Mouse (Mus musculus): ENCODE data around the gene Mrpl27. TPM values are rescaled to one million over a fixed set of nuclear protein-coding genes. Genes with fewer than 3 reads are reported as not detected.
A peak's percentile ranks its signal among the peaks of the same experiment; 100 is the strongest.
"Not testable (repeated sequence)": the region's sequence is repeated elsewhere in the genome, so short reads cannot be mapped to it uniquely, and the experiment has no call there.

The Mrpl27 gene
- polyA plus RNA-seq, 1 experiment from 2014 or later = 138 TPM

- Histone ChIP-seq H3K4me1 (peaks cover 35% of the 10 kb centered on the region), H3K27ac (replicated peaks) (no peak overlapping the region), H3K9me3 (replicated peaks) (no peaks in the 10 kb centered on the region), H3K9ac (no peak overlapping the region), H3K36me3 (peaks cover 7% of the 10 kb centered on the region), H3K4me2 (replicated peaks) (peak overlapping the region; percentile 66; the same call in 1 of the 2 replicates), H3K4me3 (replicated peaks) (no peak overlapping the region; the same call in 1 of the 2 replicates), H3K27me3 (no peaks in the 10 kb centered on the region)
- ATAC-seq (ENCODE audit: insufficient number of reproducible peaks, low FRiP score, low TSS enrichment, low read depth) = no peak
- 75% methylated on average over 5 of the region's 5 CpGs for WGBS
Observed at GRCm38 (mm10) chr11:94675446-94675845, 21.9 kb downstream of the Mrpl27 start.

DNA sequence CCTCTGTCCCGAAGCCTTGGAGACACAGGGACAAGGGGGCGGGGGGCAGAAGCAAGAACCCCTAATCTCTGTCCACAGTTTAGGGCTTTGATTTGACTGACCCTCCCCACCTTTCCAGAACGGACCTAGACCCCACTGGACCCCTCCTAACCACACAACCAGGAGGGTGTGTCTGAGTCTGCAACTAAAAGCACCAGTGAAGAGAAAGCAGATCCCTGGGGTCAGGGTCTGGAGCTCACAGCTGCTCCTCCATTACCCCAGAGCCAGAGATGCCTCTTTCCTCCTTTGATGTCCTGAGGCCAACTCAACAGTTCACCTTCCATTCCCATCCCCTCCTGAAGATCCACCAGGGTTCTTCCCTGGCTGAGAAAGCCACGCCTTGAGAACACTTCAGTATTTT is 22.7 kb downstream of the Mrpl27 start:
- Histone ChIP-seq H3K4me1 (peaks cover 35% of the 10 kb centered on the region), H3K27ac (replicated peaks) (peak overlapping the region; percentile 93), H3K9ac (peak overlapping the region; percentile 97), H3K9me3 (replicated peaks) (no peaks in the 10 kb centered on the region), H3K4me2 (replicated peaks) (peak overlapping the region; percentile 66), H3K4me3 (replicated peaks) (peak overlapping the region; percentile 85), H3K36me3 (0 out of 2 replicates have a peak, but pooled peaks cover 3% of the 10 kb centered on the region), H3K27me3 (no peaks in the 10 kb centered on the region)
- ATAC-seq (ENCODE audit: insufficient number of reproducible peaks, low FRiP score, low TSS enrichment, low read depth) = no peak
- WGBS = 38% methylated on average over 4 of the region's 4 CpGs

- peak within 1 kb of the TSS; percentile 66 for H3K4me2 ChIP-seq (replicated peaks)
- ATAC-seq (ENCODE audit: insufficient number of reproducible peaks, low FRiP score, low TSS enrichment, low read depth) = peak; percentile 97
- peak within 1 kb of the TSS; percentile 93 for H3K27ac ChIP-seq (replicated peaks)
- H3K36me3 ChIP-seq = 0 out of 2 replicates have a peak, but pooled peaks cover 3% of the 10 kb centered on the region
- under 1% methylated on average over 82 of the region's 82 CpGs for WGBS
- H3K9me3 ChIP-seq (replicated peaks) = no peaks in the 10 kb centered on the region
- H3K4me1 ChIP-seq = peaks cover 35% of the 10 kb centered on the region
- peak within 1 kb of the TSS; percentile 85 for H3K4me3 ChIP-seq (replicated peaks)
- peak within 1 kb of the TSS; percentile 97 for H3K9ac ChIP-seq
- no peaks in the 10 kb centered on the region for H3K27me3 ChIP-seq
Observed at GRCm38 (mm10) chr11:94676754-94677606, 23.4 kb downstream of the Mrpl27 start, which contains the start of gene Xylt2. Gene Xylt2, minus strand, starts transcription at chr11:94677515.

DNA sequence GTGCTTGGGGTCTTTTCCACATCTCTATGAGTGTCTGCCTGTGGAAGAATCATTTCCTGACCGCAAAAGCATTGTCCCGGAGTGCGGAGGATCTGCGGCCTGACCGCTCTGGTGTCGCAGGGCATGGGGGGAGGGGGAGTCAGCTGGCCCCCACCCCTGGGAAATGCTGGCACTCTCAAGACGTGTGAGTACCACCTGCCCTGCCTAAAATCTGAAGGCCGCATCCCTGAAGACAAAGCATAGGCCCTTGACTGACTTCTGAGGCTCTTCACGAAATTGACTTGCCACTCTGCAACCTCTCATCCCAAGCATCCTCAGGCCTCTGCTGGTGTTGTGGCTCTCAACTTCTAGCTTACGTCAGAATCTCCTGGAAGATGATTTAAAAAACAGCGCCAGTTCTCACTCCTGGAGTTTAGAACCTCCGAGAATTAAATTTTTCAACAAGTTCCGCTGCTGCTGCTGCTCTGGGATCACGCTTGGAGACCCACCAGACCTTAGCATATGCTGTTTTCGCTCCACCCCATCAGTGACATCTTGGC is 24.1 kb downstream of the Mrpl27 start:
- H3K9me3 ChIP-seq (replicated peaks) = no peaks in the 10 kb centered on the region
- H3K9ac ChIP-seq = peak overlapping the region; percentile 40
- 0 out of 2 replicates have a peak, but pooled peaks cover 3% of the 10 kb centered on the region for H3K36me3 ChIP-seq
- peak overlapping the region; percentile 66 for H3K4me2 ChIP-seq (replicated peaks)
- H3K4me3 ChIP-seq (replicated peaks) = peak overlapping the region; percentile 85
- peak overlapping the region; percentile 93 for H3K27ac ChIP-seq (replicated peaks)
- WGBS = 21% methylated on average over 15 of the region's 15 CpGs
- ATAC-seq (ENCODE audit: insufficient number of reproducible peaks, low FRiP score, low TSS enrichment, low read depth) = no peak; the same call in 1 of the 2 replicates
- H3K4me1 ChIP-seq = peaks cover 35% of the 10 kb centered on the region
- H3K27me3 ChIP-seq = no peaks in the 10 kb centered on the region

- peaks cover 21% of the 10 kb centered on the region for H3K4me1 ChIP-seq
- no peaks in the 10 kb centered on the region for H3K27me3 ChIP-seq
- H3K4me3 ChIP-seq (replicated peaks) = no peak overlapping the region
- no peaks in the 10 kb centered on the region for H3K36me3 ChIP-seq
- H3K9ac ChIP-seq = no peak overlapping the region
- no peak overlapping the region for H3K27ac ChIP-seq (replicated peaks)
- H3K4me2 ChIP-seq (replicated peaks) = no peak overlapping the region
- ATAC-seq (ENCODE audit: insufficient number of reproducible peaks, low FRiP score, low TSS enrichment, low read depth) = no peak
- no peaks in the 10 kb centered on the region for H3K9me3 ChIP-seq (replicated peaks)
Observed at GRCm38 (mm10) chr11:94680639-94681038, 27.1 kb downstream of the Mrpl27 start.

- no peak overlapping the region for H3K4me2 ChIP-seq (replicated peaks)
- no peak overlapping the region for H3K4me3 ChIP-seq (replicated peaks)
- no peak overlapping the region for H3K27ac ChIP-seq (replicated peaks)
- no peaks in the 10 kb centered on the region for H3K36me3 ChIP-seq
- ATAC-seq (ENCODE audit: insufficient number of reproducible peaks, low FRiP score, low TSS enrichment, low read depth) = no peak
- no peak overlapping the region for H3K9ac ChIP-seq
- H3K27me3 ChIP-seq = no peaks in the 10 kb centered on the region
- WGBS = 78% methylated on average over 4 of the region's 4 CpGs
- peaks cover 11% of the 10 kb centered on the region for H3K4me1 ChIP-seq
- H3K9me3 ChIP-seq (replicated peaks) = no peaks in the 10 kb centered on the region
Observed at GRCm38 (mm10) chr11:94681640-94682039, 28.1 kb downstream of the Mrpl27 start.

GRCm38 (mm10) chr11:94682427-94682826 is 28.9 kb downstream of the Mrpl27 start:
- Histone ChIP-seq H3K4me2 (replicated peaks) (no peak overlapping the region), H3K27me3 (no peaks in the 10 kb centered on the region), H3K36me3 (no peaks in the 10 kb centered on the region), H3K9me3 (replicated peaks) (no peaks in the 10 kb centered on the region), H3K4me1 (peaks cover 9% of the 10 kb centered on the region), H3K9ac (no peak overlapping the region), H3K4me3 (replicated peaks) (no peak overlapping the region), H3K27ac (replicated peaks) (no peak overlapping the region)
- no peak for ATAC-seq (ENCODE audit: insufficient number of reproducible peaks, low FRiP score, low TSS enrichment, low read depth)
- 83% methylated on average over 7 of the region's 7 CpGs for WGBS

- Histone ChIP-seq H3K4me1 (no peaks in the 10 kb centered on the region), H3K36me3 (no peaks in the 10 kb centered on the region), H3K27ac (replicated peaks) (no peak overlapping the region), H3K27me3 (no peaks in the 10 kb centered on the region), H3K9me3 (replicated peaks) (no peaks in the 10 kb centered on the region), H3K9ac (no peak overlapping the region), H3K4me3 (replicated peaks) (no peak overlapping the region), H3K4me2 (replicated peaks) (no peak overlapping the region)
- WGBS = 77% methylated on average over 6 of the region's 6 CpGs
- no peak for ATAC-seq (ENCODE audit: insufficient number of reproducible peaks, low FRiP score, low TSS enrichment, low read depth)
Observed at GRCm38 (mm10) chr11:94687178-94687577, 33.6 kb downstream of the Mrpl27 start.

DNA sequence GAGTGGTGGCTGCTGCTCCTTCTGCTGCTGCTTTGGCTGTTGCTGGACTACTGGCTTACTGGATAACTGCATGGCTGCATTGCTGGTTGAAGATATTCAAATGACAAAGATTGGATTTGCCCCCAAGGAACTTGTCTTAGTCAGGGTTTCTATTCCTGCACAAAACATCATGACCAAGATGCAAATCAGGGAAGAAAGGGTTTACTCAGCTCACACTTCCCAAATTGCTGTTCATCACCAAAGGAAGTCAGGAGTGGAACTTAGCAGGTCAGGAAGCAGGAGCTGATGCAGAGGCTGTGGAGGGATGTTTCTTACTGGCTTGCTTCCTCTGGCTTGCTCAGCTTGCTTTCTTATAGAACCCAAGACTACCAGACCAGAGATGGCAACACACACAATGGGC is 38.9 kb downstream of the Mrpl27 start:
- not testable (repeated sequence) for H3K27ac ChIP-seq (replicated peaks); H3K4me2 ChIP-seq (replicated peaks); H3K4me1 ChIP-seq; H3K9me3 ChIP-seq (replicated peaks); H3K27me3 ChIP-seq; H3K36me3 ChIP-seq; H3K9ac ChIP-seq; ATAC-seq (ENCODE audit: insufficient number of reproducible peaks, low FRiP score, low TSS enrichment, low read depth); H3K4me3 ChIP-seq (replicated peaks)

GRCm38 (mm10) chr11:94695508-94695907 is 41.9 kb downstream of the Mrpl27 start:
- no peak overlapping the region for H3K27ac ChIP-seq (replicated peaks)
- 55% methylated on average over 6 of the region's 6 CpGs for WGBS
- no peak overlapping the region for H3K9ac ChIP-seq
- H3K4me1 ChIP-seq = no peaks in the 10 kb centered on the region
- ATAC-seq (ENCODE audit: insufficient number of reproducible peaks, low FRiP score, low TSS enrichment, low read depth) = no peak
- no peaks in the 10 kb centered on the region for H3K9me3 ChIP-seq (replicated peaks)
- H3K4me2 ChIP-seq (replicated peaks) = no peak overlapping the region
- H3K36me3 ChIP-seq = no peaks in the 10 kb centered on the region
- no peak overlapping the region for H3K4me3 ChIP-seq (replicated peaks)
- H3K27me3 ChIP-seq = no peaks in the 10 kb centered on the region

- Histone ChIP-seq H3K4me2 (replicated peaks) (no peak overlapping the region), H3K9me3 (replicated peaks) (no peaks in the 10 kb centered on the region), H3K4me1 (0 out of 2 replicates have a peak, but pooled peaks cover 4% of the 10 kb centered on the region), H3K9ac (no peak overlapping the region), H3K27me3 (no peaks in the 10 kb centered on the region), H3K36me3 (no peaks in the 10 kb centered on the region), H3K27ac (replicated peaks) (no peak overlapping the region), H3K4me3 (replicated peaks) (no peak overlapping the region)
- WGBS = 87% methylated on average over 2 of the region's 2 CpGs
- no peak for ATAC-seq (ENCODE audit: insufficient number of reproducible peaks, low FRiP score, low TSS enrichment, low read depth)
Observed at GRCm38 (mm10) chr11:94697140-94697539, 43.6 kb downstream of the Mrpl27 start.
